Mouse (Mus musculus) mature B cell (primary cell): ENCODE data around the gene Txn1.

Experiments used
- in situ Hi-C: fragments of 300-500 bp; cut with MboI; formaldehyde crosslinking; loops from 2 replicates; pipeline ENCODE4 v1.14.3; 2019

Gene Txn1

GRCm38 (mm10) chr4:57901210-57901609 lies 55.0 kb downstream of the Txn1 start:
- in situ Hi-C loops: no loop called here

GRCm38 (mm10) chr4:57896631-57897030 lies 59.6 kb downstream of the Txn1 start:
- in situ Hi-C loops: no loop called here

- in situ Hi-C loops: no loop called here
Observed at GRCm38 (mm10) chr4:57895902-57896301, 60.3 kb downstream of the Txn1 start.

- in situ Hi-C loops: no loop called here
Observed at GRCm38 (mm10) chr4:57895140-57895539, 61.1 kb downstream of the Txn1 start.
